Mouse (Mus musculus): Measurements from ENCODE around the gene Parp1. TPM values are rescaled to one million over a fixed set of nuclear protein-coding genes. Genes with fewer than 3 reads are reported as not detected.

The Parp1 gene
- polyA plus RNA-seq (2015; fragmentation: Nextera tagmentation; extraction: Ambion mirVana) = 69.8 and 75.3 TPM in 2 replicates

- DNase-seq (ENCODE audit: low spot score) (peak; percentile 96), ATAC-seq (replicated peaks; ENCODE audit: low FRiP score, low read depth) (peak; percentile 95)
- H3K4me2 ChIP-seq (ENCODE audit: low read length) = peak within 1 kb of the TSS; percentile 93
- H3K9ac ChIP-seq (ENCODE audit: low read depth, low read length) = peak within 1 kb of the TSS; percentile 82
- no peak for TF ChIP-seq CTCF (IDR thresholded peaks at IDR 0.05; ENCODE audit: low read depth)
- no peaks in the 10 kb centered on the region for H3K27me3 ChIP-seq (ENCODE audit: insufficient read depth, low read length)
- under 1% methylated on average over 66 of the region's 67 CpGs for WGBS
- H3K27ac ChIP-seq = peak within 1 kb of the TSS; percentile 87
- H3K4me3 ChIP-seq (replicated peaks; ENCODE audit: low read depth, low read length) = peak within 1 kb of the TSS; percentile 74
- H3K9me3 ChIP-seq (replicated peaks; ENCODE audit: low read length) = no peaks in the 10 kb centered on the region
- H3K4me1 ChIP-seq (replicated peaks; ENCODE audit: insufficient read depth, low read length) = peaks cover 10% of the 10 kb centered on the region; the same call in 1 of the 2 replicates
- peaks cover 7% of the 10 kb centered on the region; the same call in 1 of the 2 replicates for H3K36me3 ChIP-seq (ENCODE audit: insufficient read depth, low read length)
These were observed at the start of gene Parp1 for GRCm38 (mm10) chr1:180568761-180569452. TSS of gene Parp1 (plus strand) at chr1:180568924.

- no peak for ATAC-seq (replicated peaks; ENCODE audit: low FRiP score, low read depth)
- no peaks in the 10 kb centered on the region for H3K27me3 ChIP-seq (ENCODE audit: insufficient read depth, low read length)
- H3K9ac ChIP-seq (ENCODE audit: low read depth, low read length) = no peak overlapping the region
- H3K4me2 ChIP-seq (ENCODE audit: low read length) = no peak overlapping the region
- no peaks in the 10 kb centered on the region for H3K9me3 ChIP-seq (replicated peaks; ENCODE audit: low read length)
- no peaks in the 10 kb centered on the region for H3K36me3 ChIP-seq (ENCODE audit: insufficient read depth, low read length)
- no peak for TF ChIP-seq CTCF (IDR thresholded peaks at IDR 0.05; ENCODE audit: low read depth)
- WGBS = 90% methylated on average over 8 of the region's 8 CpGs
- DNase-seq (ENCODE audit: low spot score) = no peak
- H3K4me3 ChIP-seq (replicated peaks; ENCODE audit: low read depth, low read length) = no peak overlapping the region
- H3K27ac ChIP-seq = no peak overlapping the region
- 0 out of 2 replicates have a peak, but pooled peaks cover 2% of the 10 kb centered on the region for H3K4me1 ChIP-seq (replicated peaks; ENCODE audit: insufficient read depth, low read length)
These were observed 49.2 kb upstream of the Parp1 start for GRCm38 (mm10) chr1:180519520-180519919.

- peak; percentile 32 for DNase-seq (ENCODE audit: low spot score)
- Histone ChIP-seq H3K27me3 (ENCODE audit: insufficient read depth, low read length) (no peaks in the 10 kb centered on the region), H3K9me3 (replicated peaks; ENCODE audit: low read length) (no peaks in the 10 kb centered on the region), H3K9ac (ENCODE audit: low read depth, low read length) (no peak overlapping the region), H3K4me1 (replicated peaks; ENCODE audit: insufficient read depth, low read length) (0 out of 2 replicates have a peak, but pooled peaks cover 2% of the 10 kb centered on the region), H3K4me2 (ENCODE audit: low read length) (no peak overlapping the region), H3K27ac (no peak overlapping the region), H3K36me3 (ENCODE audit: insufficient read depth, low read length) (no peaks in the 10 kb centered on the region), H3K4me3 (replicated peaks; ENCODE audit: low read depth, low read length) (no peak overlapping the region)
- TF ChIP-seq CTCF (IDR thresholded peaks at IDR 0.05; ENCODE audit: low read depth) = no peak
- no peak for ATAC-seq (replicated peaks; ENCODE audit: low FRiP score, low read depth)
- 35% methylated on average over 7 of the region's 7 CpGs for WGBS
These were observed 48.5 kb upstream of the Parp1 start for GRCm38 (mm10) chr1:180520190-180520589.

- Histone ChIP-seq H3K4me1 (replicated peaks; ENCODE audit: insufficient read depth, low read length) (0 out of 2 replicates have a peak, but pooled peaks cover 2% of the 10 kb centered on the region), H3K9me3 (replicated peaks; ENCODE audit: low read length) (no peaks in the 10 kb centered on the region), H3K27ac (no peak overlapping the region), H3K27me3 (ENCODE audit: insufficient read depth, low read length) (no peaks in the 10 kb centered on the region), H3K36me3 (ENCODE audit: insufficient read depth, low read length) (no peaks in the 10 kb centered on the region), H3K4me2 (ENCODE audit: low read length) (no peak overlapping the region), H3K9ac (ENCODE audit: low read depth, low read length) (no peak overlapping the region), H3K4me3 (replicated peaks; ENCODE audit: low read depth, low read length) (no peak overlapping the region)
- DNase-seq (ENCODE audit: low spot score) = no peak
- ATAC-seq (replicated peaks; ENCODE audit: low FRiP score, low read depth) = no peak
- TF ChIP-seq CTCF (IDR thresholded peaks at IDR 0.05; ENCODE audit: low read depth) = no peak
- 85% methylated on average over 2 of the region's 2 CpGs for WGBS
These were observed 45.4 kb upstream of the Parp1 start for GRCm38 (mm10) chr1:180523320-180523719.

- Histone ChIP-seq H3K27me3 (ENCODE audit: insufficient read depth, low read length) (no peaks in the 10 kb centered on the region), H3K4me3 (replicated peaks; ENCODE audit: low read depth, low read length) (no peak overlapping the region), H3K4me2 (ENCODE audit: low read length) (no peak overlapping the region), H3K9me3 (replicated peaks; ENCODE audit: low read length) (no peaks in the 10 kb centered on the region), H3K9ac (ENCODE audit: low read depth, low read length) (no peak overlapping the region), H3K27ac (no peak overlapping the region), H3K4me1 (replicated peaks; ENCODE audit: insufficient read depth, low read length) (no peaks in the 10 kb centered on the region), H3K36me3 (ENCODE audit: insufficient read depth, low read length) (no peaks in the 10 kb centered on the region)
- WGBS = 80% methylated on average over 1 of the region's 1 CpGs
- no peak for TF ChIP-seq CTCF (IDR thresholded peaks at IDR 0.05; ENCODE audit: low read depth)
- ATAC-seq (replicated peaks; ENCODE audit: low FRiP score, low read depth) = no peak
- DNase-seq (ENCODE audit: low spot score) = no peak
These were observed 43.4 kb upstream of the Parp1 start for GRCm38 (mm10) chr1:180525301-180525700.

- no peaks in the 10 kb centered on the region for H3K36me3 ChIP-seq (ENCODE audit: insufficient read depth, low read length)
- H3K4me2 ChIP-seq (ENCODE audit: low read length) = no peak overlapping the region
- no peak overlapping the region for H3K27ac ChIP-seq
- H3K9ac ChIP-seq (ENCODE audit: low read depth, low read length) = no peak overlapping the region
- DNase-seq (ENCODE audit: low spot score) (no peak), ATAC-seq (replicated peaks; ENCODE audit: low FRiP score, low read depth) (no peak)
- peaks cover 10% of the 10 kb centered on the region; the same call in 1 of the 2 replicates for H3K9me3 ChIP-seq (replicated peaks; ENCODE audit: low read length)
- H3K4me1 ChIP-seq (replicated peaks; ENCODE audit: insufficient read depth, low read length) = no peaks in the 10 kb centered on the region
- no peak overlapping the region for H3K4me3 ChIP-seq (replicated peaks; ENCODE audit: low read depth, low read length)
- no peaks in the 10 kb centered on the region for H3K27me3 ChIP-seq (ENCODE audit: insufficient read depth, low read length)
- 92% methylated on average over 7 of the region's 7 CpGs for WGBS
- no peak for TF ChIP-seq CTCF (IDR thresholded peaks at IDR 0.05; ENCODE audit: low read depth)
These were observed 38.9 kb upstream of the Parp1 start for GRCm38 (mm10) chr1:180529847-180530246.
